Mouse (Mus musculus) sigmoid colon, adult 10 weeks (tissue): Measurements from ENCODE around the gene Peg3. TPM values are rescaled to one million over a fixed set of nuclear protein-coding genes. Genes with fewer than 3 reads are reported as not detected.

ENCODE experiments used
- polyA plus RNA-seq: library from polyadenylated mRNA; stranded (reverse); fragments of 350-450 nt; fragmentation: Illumina TruSeq; extraction: RNeasy Lipid Tissue Mini Kit (QIAGEN cat#74804); gene quantifications from one replicate; pipeline ENCODE4 v1.2.3, GENCODE M21; 2014; ENCODE audit warnings: low read depth, low replicate concordance

Gene Peg3
- polyA plus RNA-seq, result 17.7 TPM

GRCm38 (mm10) chr7:6730241-6730640 is at the start of gene Peg3, which contains the start of gene Usp29:
Gene Peg3, minus strand, starts transcription at chr7:6730431.
Gene Usp29, plus strand, starts transcription at chr7:6730578.

GRCm38 (mm10) chr7:6696241-6697045 is 33.8 kb downstream of the Peg3 start, which contains the start of gene Zim1:
Gene Zim1, minus strand, starts transcription at chr7:6696450.

Other genes with a start within 250 kb of the Peg3 start
- gene Olfr5, start 243.5 kb downstream of the Peg3 start, polyA plus RNA-seq, result not detected
- not detected for gene Olfr1347, start 230.7 kb downstream of the Peg3 start, polyA plus RNA-seq
- gene Olfr1348, start 221.7 kb downstream of the Peg3 start, polyA plus RNA-seq, result not detected
- not detected for gene Olfr1349, start 207.5 kb downstream of the Peg3 start, polyA plus RNA-seq
- not detected for gene Olfr1350, start 165.6 kb downstream of the Peg3 start, polyA plus RNA-seq
- 0.76 TPM for gene Zim1, start 34.0 kb downstream of the Peg3 start, polyA plus RNA-seq
- gene Usp29, start 147 bp upstream of the Peg3 start, polyA plus RNA-seq, result 0.44 TPM